Mouse (Mus musculus): ENCODE measurements around the gene Fam173a. TPM values are rescaled to one million over a fixed set of nuclear protein-coding genes. Genes with fewer than 3 reads are reported as not detected.
A peak's percentile ranks its signal among the peaks of the same experiment; 100 is the strongest.

Gene Fam173a
- 95.7 and 99.3 TPM in 2 replicates for polyA plus RNA-seq (2015; fragmentation: Nextera tagmentation; extraction: Ambion mirVana)

- 0% methylated on average over 14 of the region's 14 CpGs for WGBS
- H3K27me3 ChIP-seq: no peaks in the 10 kb centered on the region
- ATAC-seq (ENCODE audit: insufficient number of reproducible peaks, low FRiP score, low TSS enrichment, low read depth): peak; percentile 59
- peak within 1 kb of the TSS; percentile 96 for H3K27ac ChIP-seq (replicated peaks)
- peak within 1 kb of the TSS; percentile 79 for H3K4me2 ChIP-seq (replicated peaks)
- H3K4me3 ChIP-seq (replicated peaks): peak within 1 kb of the TSS; percentile 79
- H3K9me3 ChIP-seq (replicated peaks): no peaks in the 10 kb centered on the region
- peak within 1 kb of the TSS; percentile 75 for H3K9ac ChIP-seq
- peaks cover 18% of the 10 kb centered on the region for H3K36me3 ChIP-seq
- peaks cover 46% of the 10 kb centered on the region for H3K4me1 ChIP-seq
These were observed at the start of gene Fam173a for GRCm38 (mm10) chr17:25792615-25793014. Fam173a (minus strand) TSS chr17:25792901.

DNA sequence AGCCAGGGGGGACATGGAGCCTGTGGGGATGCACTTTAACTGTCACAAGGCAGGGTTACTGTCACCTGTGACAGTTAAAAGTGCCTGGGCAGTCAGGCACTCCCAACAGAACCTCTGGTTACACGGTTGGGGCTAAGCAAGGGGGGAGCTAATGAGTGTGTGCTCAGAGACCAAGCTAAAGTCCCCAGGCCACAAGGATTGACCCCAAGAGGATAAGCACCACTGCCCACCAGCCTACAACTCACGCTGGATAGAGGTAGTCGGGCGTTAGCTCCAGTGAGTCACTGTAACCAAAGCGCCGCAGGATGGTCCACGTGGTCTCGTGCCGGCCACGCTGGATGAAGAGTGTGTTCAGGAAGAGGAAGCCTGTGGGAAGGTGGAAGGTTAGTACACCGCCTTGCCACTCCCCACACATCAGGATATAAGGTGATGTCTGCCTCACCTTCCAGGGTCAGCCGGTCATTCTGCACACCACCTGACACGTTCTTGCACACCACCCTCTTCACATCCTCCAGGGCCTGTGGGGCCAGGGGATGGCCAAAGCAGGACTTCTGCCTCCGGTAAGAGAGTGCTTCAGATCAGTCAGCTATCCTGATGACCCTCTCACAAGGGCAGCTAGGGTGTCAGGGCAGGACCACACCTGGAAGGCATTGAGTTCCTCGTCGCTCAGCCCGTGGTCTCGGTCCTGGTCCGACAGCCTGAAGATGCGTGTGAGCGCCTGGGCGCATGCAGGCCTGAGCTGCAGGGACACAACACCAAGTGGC lies 48.6 kb upstream of the Fam173a start, which contains the start of gene Gm20683:
Gene Gm20683 (minus strand): TSS at position 647 of the 764 bp plus-strand sequence.
- Histone ChIP-seq H3K36me3 (peaks cover 48% of the 10 kb centered on the region), H3K4me2 (replicated peaks) (no peak within 1 kb of the TSS), H3K4me3 (replicated peaks) (no peak within 1 kb of the TSS), H3K9me3 (replicated peaks) (no peaks in the 10 kb centered on the region), H3K27ac (replicated peaks) (no peak within 1 kb of the TSS), H3K27me3 (no peaks in the 10 kb centered on the region), H3K9ac (no peak within 1 kb of the TSS), H3K4me1 (peaks cover 35% of the 10 kb centered on the region)
- no peak for ATAC-seq (ENCODE audit: insufficient number of reproducible peaks, low FRiP score, low TSS enrichment, low read depth)
- 94% methylated on average over 22 of the region's 22 CpGs for WGBS

- WGBS: 91% methylated on average over 6 of the region's 6 CpGs
- H3K27ac ChIP-seq (replicated peaks): no peak overlapping the region
- no peaks in the 10 kb centered on the region for H3K9me3 ChIP-seq (replicated peaks)
- H3K9ac ChIP-seq: no peak overlapping the region
- H3K27me3 ChIP-seq: no peaks in the 10 kb centered on the region
- H3K4me3 ChIP-seq (replicated peaks): no peak overlapping the region
- no peak for ATAC-seq (ENCODE audit: insufficient number of reproducible peaks, low FRiP score, low TSS enrichment, low read depth)
- no peak overlapping the region for H3K4me2 ChIP-seq (replicated peaks)
- H3K4me1 ChIP-seq: peaks cover 42% of the 10 kb centered on the region
- peaks cover 48% of the 10 kb centered on the region for H3K36me3 ChIP-seq
These were observed 47.8 kb upstream of the Fam173a start for GRCm38 (mm10) chr17:25840519-25840918.

DNA sequence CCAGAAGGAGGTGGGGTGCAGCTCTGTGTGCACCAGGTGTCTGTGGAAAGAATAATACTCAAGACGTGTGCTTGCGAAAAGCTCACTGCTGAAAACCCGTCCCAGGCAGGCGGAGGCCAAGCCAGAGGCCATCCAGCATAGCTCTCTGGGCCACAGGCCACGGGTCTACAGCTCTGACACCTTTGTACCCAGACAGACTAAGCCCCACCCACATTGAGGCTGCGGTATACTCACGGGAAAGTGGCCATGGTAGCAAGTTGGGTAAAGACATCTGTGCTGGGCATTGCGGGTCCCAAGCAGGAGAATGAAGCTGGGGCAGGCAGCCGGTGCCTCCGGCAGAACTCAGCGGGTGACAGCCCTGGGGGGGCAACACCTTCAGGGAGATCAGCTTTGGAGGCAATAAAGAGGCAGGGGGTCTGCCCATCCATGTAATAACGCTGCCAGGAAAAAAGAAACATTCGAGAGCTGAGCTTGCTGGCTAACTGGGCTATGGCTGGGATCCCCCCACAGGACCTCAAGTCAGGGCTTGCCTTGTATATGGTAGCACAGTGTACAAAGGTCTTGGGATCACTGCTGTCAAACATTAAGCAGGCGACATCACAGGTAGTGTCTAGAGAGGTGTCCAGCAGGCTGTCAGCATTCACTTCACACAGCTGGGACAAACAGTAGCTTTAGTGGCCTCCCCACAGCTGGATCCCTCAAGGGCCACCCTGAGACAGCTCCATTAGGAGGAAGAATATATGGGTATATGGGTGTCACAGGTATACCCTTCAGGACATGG lies 46.9 kb upstream of the Fam173a start:
- Histone ChIP-seq H3K9ac (no peak overlapping the region), H3K4me3 (replicated peaks) (no peak overlapping the region), H3K27ac (replicated peaks) (no peak overlapping the region), H3K9me3 (replicated peaks) (no peaks in the 10 kb centered on the region), H3K36me3 (peaks cover 51% of the 10 kb centered on the region), H3K4me2 (replicated peaks) (no peak overlapping the region), H3K4me1 (peaks cover 44% of the 10 kb centered on the region), H3K27me3 (no peaks in the 10 kb centered on the region)
- 89% methylated on average over 14 of the region's 14 CpGs for WGBS
- ATAC-seq (ENCODE audit: insufficient number of reproducible peaks, low FRiP score, low TSS enrichment, low read depth): no peak

DNA sequence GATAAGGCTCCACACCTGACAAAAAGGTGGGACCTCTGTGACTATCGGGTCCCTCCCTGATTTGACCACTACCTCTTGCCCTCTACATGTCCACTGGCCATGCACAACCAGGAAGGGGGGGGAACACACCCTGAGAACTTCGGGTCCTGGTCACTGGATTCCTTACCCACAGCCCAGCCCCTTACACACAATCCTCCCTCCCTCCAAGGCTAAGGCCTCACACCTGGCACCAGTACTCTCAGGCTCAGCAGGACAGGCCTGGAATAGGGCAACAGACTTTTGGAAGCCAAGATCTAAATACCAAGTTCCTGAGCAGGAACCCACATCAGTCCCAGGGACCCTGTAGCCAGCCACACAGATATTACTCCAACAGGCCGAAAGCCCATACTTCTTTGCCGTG lies 46.2 kb upstream of the Fam173a start:
- no peak for ATAC-seq (ENCODE audit: insufficient number of reproducible peaks, low FRiP score, low TSS enrichment, low read depth)
- H3K36me3 ChIP-seq: peaks cover 51% of the 10 kb centered on the region
- no peak overlapping the region for H3K9ac ChIP-seq
- no peak overlapping the region for H3K4me2 ChIP-seq (replicated peaks)
- no peak overlapping the region for H3K27ac ChIP-seq (replicated peaks)
- no peaks in the 10 kb centered on the region for H3K27me3 ChIP-seq
- 82% methylated on average over 4 of the region's 4 CpGs for WGBS
- no peaks in the 10 kb centered on the region for H3K9me3 ChIP-seq (replicated peaks)
- no peak overlapping the region for H3K4me3 ChIP-seq (replicated peaks)
- H3K4me1 ChIP-seq: peaks cover 49% of the 10 kb centered on the region

GRCm38 (mm10) chr17:25837533-25837932 lies 44.8 kb upstream of the Fam173a start:
- Histone ChIP-seq H3K4me1 (peaks cover 42% of the 10 kb centered on the region), H3K9me3 (replicated peaks) (no peaks in the 10 kb centered on the region), H3K4me3 (replicated peaks) (no peak overlapping the region), H3K9ac (no peak overlapping the region), H3K27ac (replicated peaks) (0 out of 2 replicates have a peak overlapping the region, but pooled peaks have one; percentile 18), H3K36me3 (peaks cover 51% of the 10 kb centered on the region), H3K27me3 (no peaks in the 10 kb centered on the region), H3K4me2 (replicated peaks) (peak overlapping the region; percentile 86; the same call in 1 of the 2 replicates)
- ATAC-seq (ENCODE audit: insufficient number of reproducible peaks, low FRiP score, low TSS enrichment, low read depth): no peak
- WGBS: 54% methylated on average over 3 of the region's 3 CpGs

GRCm38 (mm10) chr17:25837076-25837410 lies 44.3 kb upstream of the Fam173a start, which contains the start of gene Rhbdl1:
Rhbdl1 (minus strand) TSS chr17:25837295.
- no peaks in the 10 kb centered on the region for H3K9me3 ChIP-seq (replicated peaks)
- WGBS: under 1% methylated on average over 29 of the region's 29 CpGs
- peaks cover 46% of the 10 kb centered on the region for H3K36me3 ChIP-seq
- H3K4me2 ChIP-seq (replicated peaks): peak within 1 kb of the TSS; percentile 86
- peaks cover 44% of the 10 kb centered on the region for H3K4me1 ChIP-seq
- no peaks in the 10 kb centered on the region for H3K27me3 ChIP-seq
- ATAC-seq (ENCODE audit: insufficient number of reproducible peaks, low FRiP score, low TSS enrichment, low read depth): peak; percentile 9; the same call in 1 of the 2 replicates
- peak within 1 kb of the TSS; percentile 26 for H3K9ac ChIP-seq
- peak within 1 kb of the TSS; percentile 44 for H3K4me3 ChIP-seq (replicated peaks)
- peak within 1 kb of the TSS; percentile 66 for H3K27ac ChIP-seq (replicated peaks)

GRCm38 (mm10) chr17:25836397-25837075 lies 43.8 kb upstream of the Fam173a start:
- H3K9ac ChIP-seq: peak overlapping the region; percentile 26; the same call in 1 of the 2 replicates
- H3K36me3 ChIP-seq: peaks cover 45% of the 10 kb centered on the region
- H3K4me2 ChIP-seq (replicated peaks): peak overlapping the region; percentile 86
- ATAC-seq (ENCODE audit: insufficient number of reproducible peaks, low FRiP score, low TSS enrichment, low read depth): no peak
- H3K9me3 ChIP-seq (replicated peaks): no peaks in the 10 kb centered on the region
- peaks cover 49% of the 10 kb centered on the region for H3K4me1 ChIP-seq
- 22% methylated on average over 23 of the region's 23 CpGs for WGBS
- H3K27me3 ChIP-seq: no peaks in the 10 kb centered on the region
- peak overlapping the region; percentile 44 for H3K4me3 ChIP-seq (replicated peaks)
- H3K27ac ChIP-seq (replicated peaks): peak overlapping the region; percentile 66

GRCm38 (mm10) chr17:25835816-25836215 lies 43.1 kb upstream of the Fam173a start:
- H3K27me3 ChIP-seq: no peaks in the 10 kb centered on the region
- peaks cover 56% of the 10 kb centered on the region for H3K4me1 ChIP-seq
- no peaks in the 10 kb centered on the region for H3K9me3 ChIP-seq (replicated peaks)
- H3K9ac ChIP-seq: no peak overlapping the region
- WGBS: 88% methylated on average over 16 of the region's 16 CpGs
- ATAC-seq (ENCODE audit: insufficient number of reproducible peaks, low FRiP score, low TSS enrichment, low read depth): no peak
- H3K36me3 ChIP-seq: peaks cover 45% of the 10 kb centered on the region
- peak overlapping the region; percentile 61; the same call in 1 of the 2 replicates for H3K27ac ChIP-seq (replicated peaks)
- H3K4me2 ChIP-seq (replicated peaks): peak overlapping the region; percentile 86
- 0 out of 2 replicates have a peak overlapping the region, but pooled peaks have one; percentile 86 for H3K4me3 ChIP-seq (replicated peaks)

DNA sequence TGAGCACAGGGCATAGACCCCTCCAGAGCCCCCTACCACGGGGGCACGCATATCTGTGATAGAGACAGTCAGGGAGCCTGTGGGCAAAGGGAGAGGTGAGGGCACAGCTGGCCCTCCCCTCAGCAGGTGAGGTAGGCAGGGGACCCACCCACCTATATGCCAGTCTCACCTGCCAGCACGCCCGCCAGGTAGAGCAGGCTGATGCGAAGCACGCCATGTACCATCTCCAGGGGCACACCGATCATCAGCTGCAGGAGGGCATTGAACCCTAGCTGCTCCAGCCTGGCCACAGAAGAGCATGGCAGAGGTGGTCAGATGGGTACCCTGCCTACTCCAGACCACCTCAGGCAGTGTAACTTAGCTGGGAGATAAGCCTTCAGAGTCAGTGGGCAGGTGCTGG lies 42.6 kb upstream of the Fam173a start:
- no peak for ATAC-seq (ENCODE audit: insufficient number of reproducible peaks, low FRiP score, low TSS enrichment, low read depth)
- Histone ChIP-seq H3K9ac (no peak overlapping the region), H3K4me1 (peaks cover 61% of the 10 kb centered on the region), H3K36me3 (peaks cover 45% of the 10 kb centered on the region), H3K9me3 (replicated peaks) (no peaks in the 10 kb centered on the region), H3K27ac (replicated peaks) (peak overlapping the region; percentile 58; the same call in 1 of the 2 replicates), H3K27me3 (no peaks in the 10 kb centered on the region), H3K4me2 (replicated peaks) (peak overlapping the region; percentile 86), H3K4me3 (replicated peaks) (peak overlapping the region; percentile 86)
- WGBS: 89% methylated on average over 7 of the region's 7 CpGs
